Mouse (Mus musculus) G1E (cell line): ENCODE results near the gene Apob.

ENCODE experiments used
- CTCF ChIP-seq: IDR thresholded peaks from 2 replicates; pipeline ENCODE4 v1.5.1; 2012; ENCODE audit warnings: low read depth, low read length, inconsistent platforms, mixed read lengths
- GATA1 ChIP-seq: IDR thresholded peaks from 2 replicates; pipeline ENCODE4 v1.6.1; 2012; ENCODE audit warnings: borderline replicate concordance, low read length, inconsistent platforms, mixed read lengths
- POLR2AphosphoS5 ChIP-seq: IDR thresholded peaks from 2 replicates; pipeline ENCODE4 v1.6.1; 2012; ENCODE audit warnings: low read depth, low read length, inconsistent platforms; ENCODE audit not compliant: insufficient replicate concordance
- TAL1 ChIP-seq: conservative IDR thresholded peaks from 2 replicates; pipeline ENCODE4 v1.6.1; 2012; ENCODE audit warnings: low read depth, low read length, inconsistent platforms, mixed read lengths

DNA sequence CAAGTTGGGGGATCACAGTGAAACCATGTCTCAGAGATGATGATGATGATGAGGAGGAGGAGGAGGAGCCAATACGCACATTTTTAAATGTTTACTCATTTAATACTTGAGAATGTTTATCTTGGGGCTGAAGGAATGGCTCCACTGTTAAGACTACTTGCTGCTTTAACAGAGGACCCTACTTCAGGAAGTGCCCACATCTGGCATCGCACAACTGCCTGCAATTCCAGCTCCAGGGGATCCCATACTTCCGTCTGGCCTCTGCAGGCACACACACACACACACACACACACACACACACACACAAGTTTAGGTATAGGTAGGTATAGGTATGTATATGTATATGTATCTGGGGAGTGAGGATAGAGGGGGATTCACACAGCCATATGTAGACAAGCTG lies 6.6 kb upstream of the Apob start:
- TF ChIP-seq CTCF (no peak), GATA1 (no peak), TAL1 (no peak), POLR2AphosphoS5 (no peak)
